Mouse (Mus musculus) cerebellum, adult 2 months (tissue): ENCODE measurements around the gene Fgfrl1.

ENCODE experiments used
- CTCF ChIP-seq: fragments of 200-500 bp; IDR thresholded peaks from 2 replicates; pipeline ENCODE4 v1.5.1; 2011; ENCODE audit warnings: low read depth, mild to moderate bottlenecking, control low read depth, low read length, moderate library complexity, borderline replicate concordance; ENCODE audit not compliant: insufficient read depth
- POLR2A ChIP-seq: fragments of 200-500 bp; IDR thresholded peaks from 2 replicates; pipeline ENCODE4 v1.6.1; 2011; ENCODE audit warnings: low read length, control low read depth, borderline replicate concordance; ENCODE audit not compliant: insufficient read depth

- TF ChIP-seq CTCF (no peak), POLR2A (no peak)
Measured at GRCm38 (mm10) chr5:108653341-108653740, 38.8 kb upstream of the Fgfrl1 start.
